Mouse (Mus musculus) cortical plate, adult 2 months (tissue): ENCODE results near the gene Sf1. TPM values are rescaled to one million over a fixed set of nuclear protein-coding genes. Genes with fewer than 3 reads are reported as not detected.

ENCODE experiments used
- H3K27ac ChIP-seq: fragments of 200-500 bp; 2 replicates; pipeline ENCODE4 v1.5.1; 2012; ENCODE audit warnings: low read length, control low read depth, inconsistent platforms; ENCODE audit not compliant: insufficient read depth
- H3K4me1 ChIP-seq: fragments of 200-500 bp; 2 replicates; pipeline ENCODE4 v1.6.1; 2011; ENCODE audit warnings: low read length; ENCODE audit not compliant: control insufficient read depth, insufficient read depth
- H3K4me3 ChIP-seq: fragments of 200-500 bp; 2 replicates; pipeline ENCODE4 v1.5.1; 2011; ENCODE audit warnings: mild to moderate bottlenecking, low read length, control low read depth; ENCODE audit not compliant: insufficient read depth
- CTCF ChIP-seq: fragments of 200-500 bp; IDR thresholded peaks from 2 replicates; pipeline ENCODE4 v1.5.1; 2011; ENCODE audit warnings: mild to moderate bottlenecking, control low read depth, low read length; ENCODE audit not compliant: insufficient read depth; ENCODE audit errors: extremely low read depth
- POLR2A ChIP-seq: fragments of 200-500 bp; IDR thresholded peaks from 2 replicates; pipeline ENCODE4 v1.6.1; 2011; ENCODE audit warnings: mild to moderate bottlenecking, low read length, control low read depth; ENCODE audit not compliant: insufficient read depth; ENCODE audit errors: extremely low read depth
- polyA plus RNA-seq: library from polyadenylated mRNA; depleted of rRNA; stranded (reverse); fragments of >200 nt; gene quantifications from 2 replicates; pipeline ENCODE4 v1.2.3, GENCODE M21; 2012

Sf1 gene
- polyA plus RNA-seq, 1 experiment, result 145 TPM

DNA sequence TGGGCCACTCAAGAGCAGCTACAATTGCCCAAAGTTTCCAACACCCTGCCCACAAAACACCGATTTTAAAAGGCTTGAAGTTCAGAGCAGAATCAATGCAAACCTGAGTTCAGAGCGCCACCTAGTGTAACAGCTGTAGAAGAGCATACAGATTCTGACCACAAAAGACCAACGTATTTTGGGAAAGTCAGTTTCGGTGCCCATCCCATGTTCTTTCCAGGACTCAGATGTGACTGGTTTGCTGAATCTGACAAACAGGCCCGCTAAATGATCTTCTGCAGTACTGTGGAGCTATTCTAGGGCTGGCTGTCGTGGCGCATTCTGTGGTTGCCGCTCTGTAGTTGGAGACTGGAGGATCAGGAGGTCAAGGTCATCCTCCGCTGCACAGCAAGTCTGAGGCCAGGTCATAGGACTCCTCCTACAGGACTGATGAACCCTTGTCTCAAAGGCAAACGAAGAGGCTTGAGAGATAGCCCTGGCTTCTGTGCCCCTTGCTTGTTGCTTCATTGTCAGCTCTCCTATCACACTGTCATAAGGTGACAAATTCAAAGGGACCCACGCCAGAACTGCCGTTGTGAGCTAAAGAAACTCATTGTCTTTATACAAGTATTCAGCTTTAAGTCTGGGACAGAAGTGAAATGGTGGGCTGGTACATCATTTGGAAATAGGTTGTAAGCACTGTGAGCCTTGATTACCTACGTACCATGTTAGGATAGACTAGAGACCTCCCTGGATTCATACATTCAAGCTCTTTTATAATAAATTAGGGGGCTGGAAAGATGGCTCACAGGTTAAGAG, 31.6 kb upstream of the Sf1 start:
- H3K4me3 ChIP-seq, result no peak overlapping the region

DNA sequence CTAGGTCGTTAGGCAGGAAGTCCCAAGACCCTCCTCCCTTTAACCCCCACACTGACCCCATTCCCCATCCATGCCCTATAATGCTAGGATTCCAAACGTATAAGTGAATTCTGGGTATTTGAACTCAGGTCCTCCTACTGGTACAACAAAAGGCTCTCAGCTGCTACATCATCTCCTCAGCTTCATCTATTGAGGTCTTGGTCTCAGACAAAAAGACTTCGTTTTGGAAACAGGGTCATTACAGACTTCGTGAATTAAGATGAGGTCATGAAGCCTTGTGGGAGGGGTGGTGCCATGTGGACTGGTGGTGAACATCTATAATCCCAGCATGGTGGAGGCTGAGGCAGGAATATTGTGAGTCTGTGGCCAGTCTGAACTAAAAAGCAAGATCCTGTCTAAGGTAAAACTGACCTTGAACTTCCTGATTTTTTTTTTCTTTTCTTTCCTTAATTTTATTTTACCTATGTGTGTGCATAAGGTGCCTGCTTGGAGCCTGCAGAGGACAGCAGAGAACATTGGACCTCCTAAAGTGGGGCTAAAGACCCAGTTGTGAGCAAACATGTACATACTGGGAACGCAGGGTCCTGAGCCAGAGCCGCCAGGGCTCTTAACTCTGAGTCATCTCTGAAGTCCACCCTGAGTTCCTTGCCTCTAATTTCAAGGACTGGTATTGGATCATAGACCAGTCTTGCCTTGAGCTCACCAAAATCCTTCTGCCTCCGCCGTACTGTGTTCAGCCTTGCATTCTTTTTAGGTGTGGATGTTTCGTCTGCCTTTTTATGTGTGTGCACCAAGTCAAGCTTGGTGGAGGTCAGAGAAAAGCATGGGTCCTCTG, 29.5 kb upstream of the Sf1 start:
- H3K27ac ChIP-seq, result peak overlapping the region; percentile 22; the same call in 1 of the 2 replicates
- TF ChIP-seq CTCF, result no peak
- no peak for TF ChIP-seq POLR2A
- no peak overlapping the region for H3K4me3 ChIP-seq
- peaks cover 5% of the 10 kb centered on the region; the same call in 1 of the 2 replicates for H3K4me1 ChIP-seq

More for the DNA sequence above, 31.6 kb upstream of the Sf1 start:
- Histone ChIP-seq H3K4me1 (peaks cover 4% of the 10 kb centered on the region; the same call in 1 of the 2 replicates), H3K27ac (no peak overlapping the region)
- TF ChIP-seq POLR2A (no peak), CTCF (peak; percentile 90)

DNA sequence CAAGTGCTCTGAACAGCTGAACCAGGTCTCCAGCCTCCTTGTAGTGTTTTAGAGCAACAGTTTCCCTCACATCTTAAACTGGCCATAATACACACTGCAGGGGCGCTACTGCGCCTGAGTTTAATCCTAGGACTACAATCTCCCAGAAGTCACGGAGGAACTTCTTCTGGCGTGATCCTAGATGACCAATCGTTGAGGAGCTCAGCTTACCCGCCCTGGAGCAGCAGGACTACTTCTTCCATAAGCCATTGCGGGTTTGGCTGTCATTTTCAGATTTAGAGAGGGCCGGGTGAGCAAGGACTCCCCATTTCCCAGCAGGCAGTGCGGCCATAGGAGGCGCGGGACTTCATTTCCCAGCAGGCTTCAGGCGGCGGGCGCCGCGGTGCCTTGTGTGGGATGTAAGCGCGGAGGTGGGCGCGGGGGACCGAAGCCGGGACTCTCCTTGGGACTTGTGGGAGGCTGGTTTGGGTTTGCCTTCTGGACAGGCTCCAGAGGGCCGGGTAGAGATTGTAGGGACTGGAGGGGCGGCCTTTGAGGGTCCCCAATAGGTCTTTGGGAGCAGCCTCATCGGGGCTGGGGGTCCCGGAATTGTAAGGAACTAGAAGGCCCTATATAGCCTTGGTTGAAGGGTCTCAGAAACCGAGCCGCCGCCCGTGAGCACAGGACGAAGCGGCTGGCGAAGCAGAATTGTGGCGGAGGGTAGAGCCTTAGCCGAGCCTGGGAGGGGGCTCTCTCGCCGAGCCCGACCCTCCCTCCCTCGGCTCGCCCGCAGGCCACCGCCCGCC, 28.6 kb upstream of the Sf1 start, which contains the start of gene Men1:
Gene Men1 (plus strand): TSS at position 307 of the 785 bp plus-strand sequence.
- Histone ChIP-seq H3K4me3 (peak within 1 kb of the TSS; percentile 76), H3K4me1 (peaks cover 5% of the 10 kb centered on the region; the same call in 1 of the 2 replicates)
- peak; percentile 60; the same call in 1 of the 2 replicates for TF ChIP-seq POLR2A
- TF ChIP-seq CTCF, result no peak

DNA sequence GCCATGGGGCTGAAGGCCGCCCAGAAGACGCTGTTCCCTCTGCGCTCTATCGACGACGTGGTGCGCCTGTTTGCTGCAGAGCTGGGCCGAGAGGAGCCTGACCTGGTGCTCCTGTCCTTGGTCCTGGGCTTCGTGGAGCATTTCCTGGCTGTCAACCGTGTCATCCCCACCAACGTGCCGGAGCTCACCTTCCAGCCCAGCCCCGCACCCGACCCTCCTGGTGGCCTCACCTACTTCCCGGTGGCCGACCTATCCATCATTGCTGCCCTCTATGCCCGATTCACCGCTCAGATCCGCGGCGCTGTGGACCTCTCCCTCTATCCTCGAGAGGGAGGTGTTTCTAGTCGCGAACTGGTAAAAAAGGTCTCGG, 28.0 kb upstream of the Sf1 start:
- peak overlapping the region; percentile 76 for H3K4me3 ChIP-seq
- H3K27ac ChIP-seq, result no peak overlapping the region
- TF ChIP-seq CTCF (no peak), POLR2A (no peak)
- H3K4me1 ChIP-seq, result peaks cover 5% of the 10 kb centered on the region; the same call in 1 of the 2 replicates

More for the DNA sequence above, 28.6 kb upstream of the Sf1 start, which contains the start of gene Men1:
- peak within 1 kb of the TSS; percentile 32; the same call in 1 of the 2 replicates for H3K27ac ChIP-seq

DNA sequence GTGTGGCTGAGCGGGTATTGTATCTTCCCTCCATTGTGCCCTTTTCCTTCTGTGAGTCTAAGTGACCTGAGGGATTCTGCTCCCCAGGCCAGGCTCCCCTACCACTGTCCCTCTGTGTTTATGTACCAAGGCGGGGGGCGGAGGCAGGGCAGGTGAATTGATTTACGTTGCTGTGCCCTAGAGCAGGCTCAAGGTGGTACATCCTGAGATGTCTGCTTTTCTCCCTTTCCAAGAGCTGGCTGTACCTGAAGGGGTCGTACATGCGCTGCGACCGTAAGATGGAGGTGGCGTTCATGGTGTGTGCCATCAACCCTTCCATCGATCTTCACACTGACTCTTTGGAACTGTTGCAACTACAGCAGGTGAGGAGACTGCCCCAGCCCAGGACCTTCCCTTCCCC, 26.6 kb upstream of the Sf1 start:
- Histone ChIP-seq H3K27ac (no peak overlapping the region), H3K4me1 (peaks cover 5% of the 10 kb centered on the region; the same call in 1 of the 2 replicates), H3K4me3 (no peak overlapping the region)
- TF ChIP-seq CTCF (no peak), POLR2A (no peak)

DNA sequence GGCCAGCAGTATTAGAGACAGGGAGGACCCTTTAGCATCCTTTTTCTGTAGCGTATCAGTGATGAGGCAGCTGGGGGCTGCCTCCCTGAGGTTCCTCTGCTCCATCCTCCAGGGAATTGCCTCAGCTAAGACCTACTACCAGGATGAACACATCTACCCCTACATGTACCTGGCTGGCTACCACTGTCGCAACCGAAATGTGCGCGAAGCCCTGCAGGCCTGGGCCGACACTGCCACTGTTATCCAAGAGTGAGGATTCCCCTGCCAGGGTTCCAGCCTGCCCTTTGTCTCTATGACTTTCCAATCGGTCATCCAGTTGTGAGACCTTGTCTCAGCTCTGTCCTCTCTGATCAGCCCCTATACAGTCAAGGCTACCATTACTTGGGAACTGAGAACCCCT, 25.3 kb upstream of the Sf1 start:
- H3K4me3 ChIP-seq, result no peak overlapping the region
- H3K27ac ChIP-seq, result no peak overlapping the region
- TF ChIP-seq POLR2A, result no peak
- no peak for TF ChIP-seq CTCF
- peaks cover 5% of the 10 kb centered on the region; the same call in 1 of the 2 replicates for H3K4me1 ChIP-seq

DNA sequence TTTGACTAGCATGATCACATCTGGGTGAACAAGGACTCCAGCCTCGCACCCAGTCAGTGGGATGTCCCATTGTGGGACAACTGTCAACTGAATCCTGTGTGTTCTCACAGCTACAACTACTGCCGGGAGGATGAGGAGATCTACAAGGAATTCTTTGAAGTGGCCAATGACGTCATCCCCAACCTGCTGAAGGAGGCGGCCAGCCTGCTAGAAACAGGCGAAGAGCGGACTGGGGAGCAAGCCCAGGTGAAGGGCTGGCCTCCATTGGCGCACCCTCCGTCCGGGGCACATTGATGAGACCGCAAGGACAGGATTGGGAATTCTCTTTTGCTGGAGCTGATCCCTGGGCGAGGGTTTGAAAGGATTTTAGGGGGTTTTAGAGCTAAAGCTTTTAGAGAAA, 24.8 kb upstream of the Sf1 start:
- no peak for TF ChIP-seq POLR2A
- Histone ChIP-seq H3K4me3 (no peak overlapping the region), H3K27ac (no peak overlapping the region), H3K4me1 (peaks cover 5% of the 10 kb centered on the region; the same call in 1 of the 2 replicates)

DNA sequence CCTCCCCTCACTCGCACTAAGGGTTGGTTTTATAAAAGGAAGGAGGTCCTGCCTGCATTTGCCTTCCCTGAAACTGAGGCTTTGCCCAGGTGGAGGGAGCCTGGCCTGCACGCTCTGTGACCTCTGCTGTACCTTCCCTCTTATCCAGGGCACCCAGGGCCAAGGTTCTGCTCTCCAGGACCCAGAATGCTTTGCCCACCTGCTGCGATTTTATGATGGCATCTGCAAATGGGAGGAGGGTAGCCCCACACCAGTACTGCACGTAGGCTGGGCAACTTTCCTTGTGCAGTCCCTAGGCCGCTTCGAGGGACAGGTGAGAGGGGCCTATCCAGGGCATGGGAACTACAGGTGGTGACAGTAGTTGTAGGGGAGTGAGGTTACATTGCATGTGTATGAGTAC, 24.3 kb upstream of the Sf1 start:
- no peak overlapping the region for H3K27ac ChIP-seq
- peaks cover 5% of the 10 kb centered on the region; the same call in 1 of the 2 replicates for H3K4me1 ChIP-seq
- H3K4me3 ChIP-seq, result no peak overlapping the region
- TF ChIP-seq POLR2A (no peak), CTCF (no peak)

DNA sequence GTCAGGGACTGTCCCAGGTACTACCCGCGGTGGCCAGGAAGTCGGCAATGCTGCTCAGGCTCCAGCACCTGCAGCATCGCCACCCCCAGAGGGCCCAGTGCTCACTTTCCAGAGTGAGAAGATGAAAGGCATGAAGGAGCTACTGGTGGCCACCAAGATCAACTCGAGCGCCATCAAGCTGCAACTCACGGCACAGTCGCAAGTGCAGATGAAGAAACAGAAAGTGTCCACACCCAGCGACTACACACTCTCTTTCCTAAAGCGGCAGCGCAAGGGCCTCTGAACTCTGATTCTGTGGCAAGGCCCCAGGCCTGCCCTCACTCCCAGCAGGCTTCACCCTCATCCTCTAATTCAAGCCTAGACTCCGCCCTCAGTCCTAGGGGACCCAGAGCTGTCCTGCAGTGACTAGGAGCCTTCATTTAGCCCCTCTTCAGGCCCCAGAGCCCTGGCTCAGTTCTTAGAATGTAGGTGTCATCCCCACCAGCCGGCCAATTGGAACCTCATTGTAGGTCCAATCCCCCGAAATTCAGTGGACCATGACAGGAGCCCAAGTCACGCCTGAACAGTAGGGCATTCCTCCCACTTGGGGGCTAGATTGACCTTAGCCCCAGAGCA, 23.5 kb upstream of the Sf1 start:
- Histone ChIP-seq H3K27ac (peak overlapping the region; percentile 41; the same call in 1 of the 2 replicates), H3K4me1 (peaks cover 2% of the 10 kb centered on the region; the same call in 1 of the 2 replicates), H3K4me3 (peak overlapping the region; percentile 48; the same call in 1 of the 2 replicates)
- no peak for TF ChIP-seq POLR2A
- TF ChIP-seq CTCF, result no peak
